Mouse (Mus musculus): ENCODE measurements around the gene Ccl19.
"Not testable (repeated sequence)": the region's sequence is repeated elsewhere in the genome, so short reads cannot be mapped to it uniquely, and the experiment has no call there.

Ccl19 gene

GRCm38 (mm10) chr4:42756477-42756876 lies at the start of gene Ccl19:
Gene Ccl19, minus strand, starts transcription at chr4:42756577.
- not testable (repeated sequence) for DNase-seq

- not testable (repeated sequence) for DNase-seq
Observed at GRCm38 (mm10) chr4:42773893-42774292, 17.5 kb upstream of the Ccl19 start, which contains the start of gene Ccl21a. Gene Ccl21a, minus strand, starts transcription at chr4:42773993.

GRCm38 (mm10) chr4:42735245-42735644 lies 21.1 kb downstream of the Ccl19 start, which contains the start of gene 4930578G10Rik:
Gene 4930578G10Rik, plus strand, starts transcription at chr4:42735545.
- not testable (repeated sequence) for DNase-seq
